In genomic region chr4:107732182-107732581, GRCm38 (mm10) we compare ENCODE assay signal across 30 mouse cellular contexts. TPM values are rescaled to one million over a fixed set of nuclear protein-coding genes. Genes with fewer than 3 reads are reported as not detected.
A peak's percentile ranks its signal among the peaks of the same experiment; 100 is the strongest.
DNase-seq lines count a peak whose midpoint lies in the region; ATAC-seq and TF ChIP-seq lines count a peak whose summit lies in the region.
"Had no signal": no experiment of that assay in that cellular context is flagged by ENCODE, and none has a peak within 500 bp of the region (broad histone marks: within the 10 kb centered on the region; RNA-seq: fewer than 3 reads in every experiment).

No protein-coding gene starts in this region.

- 0 out of 2 replicates have a peak overlapping the region, but pooled peaks have one; percentile 0 for H3K4me2 ChIP-seq in forebrain, embryonic 11.5 days (ENCODE audit: low read depth, low read length, severe bottlenecking)
- H3K4me2 ChIP-seq in forebrain, embryonic 13.5 days = no peak overlapping the region
- no peak overlapping the region for H3K4me2 ChIP-seq in kidney, postnatal 0 days (ENCODE audit: low read length)
- no peak overlapping the region for H3K4me2 ChIP-seq in kidney, embryonic 14.5 days (replicated peaks; ENCODE audit: low read depth, low read length)
- H3K4me2 ChIP-seq in limb, embryonic 11.5 days (ENCODE audit: low read depth, severe bottlenecking) = no peak overlapping the region; the same call in 1 of the 2 replicates
- H3K4me2 ChIP-seq: embryonic facial prominence, embryonic 13.5 days; heart, embryonic 15.5 days; intestine, embryonic 15.5 days; midbrain, embryonic 11.5 days; neural tube, embryonic 13.5 days; stomach, embryonic 15.5 days had no signal

- intact Hi-C loops in left cerebral cortex, postnatal 14 days (cut with DNase I) = no loop called here

- no peak for TF ChIP-seq CTCF in kidney, postnatal 0 days (IDR thresholded peaks at IDR 0.05; ENCODE audit: low read depth)

- H3K36me3 ChIP-seq in forebrain, embryonic 11.5 days (ENCODE audit: control insufficient read depth, insufficient read depth, low read length) = no peaks in the 10 kb centered on the region
- no peaks in the 10 kb centered on the region for H3K36me3 ChIP-seq in forebrain, embryonic 13.5 days (ENCODE audit: poor library complexity, severe bottlenecking)
- H3K36me3 ChIP-seq in kidney, postnatal 0 days (ENCODE audit: insufficient read depth, low read length) = no peaks in the 10 kb centered on the region
- H3K36me3 ChIP-seq in kidney, embryonic 14.5 days (ENCODE audit: control insufficient read depth, insufficient read depth, low read length) = no peaks in the 10 kb centered on the region
- H3K36me3 ChIP-seq in limb, embryonic 11.5 days (ENCODE audit: control insufficient read depth, insufficient read depth, low read length) = no peaks in the 10 kb centered on the region
- H3K36me3 ChIP-seq: embryonic facial prominence, embryonic 13.5 days; heart, embryonic 15.5 days; intestine, embryonic 15.5 days; neural tube, embryonic 13.5 days; stomach, embryonic 15.5 days had no signal

- DNase-seq in forebrain, embryonic 11.5 days (ENCODE audit: low spot score) = no peak
- DNase-seq in kidney, postnatal 0 days (ENCODE audit: low spot score) = no peak
- DNase-seq in embryo, embryonic 11 days = peak; percentile 53
- DNase-seq in limb, embryonic 11.5 days (ENCODE audit: low spot score) = peak; percentile 70
- no peak for DNase-seq in spleen, adult 12 weeks (ENCODE audit: low spot score)
- no peak for DNase-seq in left cerebral cortex, postnatal 14 days (ENCODE audit: low spot score in 2 of 2)
- DNase-seq: adrenal gland, postnatal 14 days; cerebellum, adult 2 months; gastrocnemius, postnatal 36 days; heart, postnatal 4 days; kidney, adult 9 months; kidney, postnatal 36 days; right cerebral cortex, adult 18-20 months; right cerebral cortex, postnatal 4 days; thymus, postnatal 25 days had no signal

- H3K9ac ChIP-seq in forebrain, embryonic 11.5 days (ENCODE audit: low read length) = no peak overlapping the region
- H3K9ac ChIP-seq in forebrain, embryonic 13.5 days = no peak overlapping the region
- H3K9ac ChIP-seq in kidney, postnatal 0 days (ENCODE audit: low read depth, low read length) = no peak overlapping the region
- no peak overlapping the region for H3K9ac ChIP-seq in kidney, embryonic 14.5 days (ENCODE audit: low read depth, low read length)
- H3K9ac ChIP-seq in limb, embryonic 11.5 days (ENCODE audit: low read length) = no peak overlapping the region
- H3K9ac ChIP-seq: embryonic facial prominence, embryonic 13.5 days; heart, embryonic 15.5 days; intestine, embryonic 15.5 days; neural tube, embryonic 13.5 days; stomach, embryonic 15.5 days had no signal

- no peaks in the 10 kb centered on the region for H3K27me3 ChIP-seq in forebrain, embryonic 11.5 days (ENCODE audit: control insufficient read depth, insufficient read depth, low read length)
- 0 out of 2 replicates have a peak, but pooled peaks cover 2% of the 10 kb centered on the region for H3K27me3 ChIP-seq in forebrain, embryonic 13.5 days
- H3K27me3 ChIP-seq in kidney, postnatal 0 days (ENCODE audit: insufficient read depth, low read length) = no peaks in the 10 kb centered on the region
- H3K27me3 ChIP-seq in kidney, embryonic 14.5 days (ENCODE audit: control insufficient read depth, insufficient read depth, low read length) = no peaks in the 10 kb centered on the region
- H3K27me3 ChIP-seq in limb, embryonic 11.5 days (ENCODE audit: control insufficient read depth, insufficient read depth, low read length) = peaks cover 3% of the 10 kb centered on the region; the same call in 1 of the 2 replicates
- H3K27me3 ChIP-seq: intestine, embryonic 15.5 days; stomach, embryonic 15.5 days had no signal

- no peak for ATAC-seq in forebrain, embryonic 11.5 days (replicated peaks; ENCODE audit: low FRiP score)
- ATAC-seq in forebrain, embryonic 13.5 days = no peak
- 0 out of 2 replicates have a peak, but pooled peaks have one; percentile 17 for ATAC-seq in kidney, postnatal 0 days (replicated peaks; ENCODE audit: low FRiP score, low read depth)
- ATAC-seq in kidney, embryonic 14.5 days (ENCODE audit: low FRiP score, low TSS enrichment) = no peak
- peak; percentile 57; the same call in 1 of the 2 replicates for ATAC-seq in limb, embryonic 11.5 days (ENCODE audit: insufficient number of reproducible peaks, low FRiP score, low TSS enrichment, low read depth)
- ATAC-seq: lung, postnatal 0 days had no signal

- 9% methylated on average over 4 of the region's 4 CpGs for WGBS in forebrain, embryonic 11.5 days
- 22% methylated on average over 4 of the region's 4 CpGs for WGBS in forebrain, embryonic 13.5 days
- 26% methylated on average over 4 of the region's 4 CpGs for WGBS in kidney, postnatal 0 days
- 15% methylated on average over 4 of the region's 4 CpGs for WGBS in kidney, embryonic 14.5 days
- 2% methylated on average over 4 of the region's 4 CpGs for WGBS in limb, embryonic 11.5 days

- H3K9me3 ChIP-seq in forebrain, embryonic 11.5 days (ENCODE audit: control insufficient read depth, low read length) = no peaks in the 10 kb centered on the region
- H3K9me3 ChIP-seq in forebrain, embryonic 13.5 days (replicated peaks) = no peaks in the 10 kb centered on the region
- H3K9me3 ChIP-seq in kidney, postnatal 0 days (replicated peaks; ENCODE audit: low read length) = no peaks in the 10 kb centered on the region
- H3K9me3 ChIP-seq in kidney, embryonic 14.5 days (ENCODE audit: control insufficient read depth, low read length) = no peaks in the 10 kb centered on the region
- no peaks in the 10 kb centered on the region for H3K9me3 ChIP-seq in limb, embryonic 11.5 days (ENCODE audit: control insufficient read depth, low read length)
- H3K9me3 ChIP-seq: embryonic facial prominence, embryonic 13.5 days; heart, embryonic 15.5 days; intestine, embryonic 15.5 days; neural tube, embryonic 13.5 days; stomach, embryonic 15.5 days had no signal

- no peak overlapping the region for H3K4me3 ChIP-seq in forebrain, embryonic 11.5 days (ENCODE audit: low read depth, low read length)
- H3K4me3 ChIP-seq in forebrain, embryonic 13.5 days = no peak overlapping the region
- no peak overlapping the region for H3K4me3 ChIP-seq in kidney, postnatal 0 days (replicated peaks; ENCODE audit: low read depth, low read length)
- H3K4me3 ChIP-seq in kidney, embryonic 14.5 days (ENCODE audit: low read length) = no peak overlapping the region
- no peak overlapping the region for H3K4me3 ChIP-seq in limb, embryonic 11.5 days (ENCODE audit: low read depth, low read length)
- H3K4me3 ChIP-seq: embryonic facial prominence, embryonic 13.5 days; erythroblast, embryonic 14.5 days; heart, embryonic 15.5 days; intestine, embryonic 15.5 days; neural tube, embryonic 13.5 days; stomach, embryonic 15.5 days had no signal

- H3K27ac ChIP-seq in forebrain, embryonic 11.5 days (ENCODE audit: low read depth, low read length) = no peak overlapping the region
- no peak overlapping the region for H3K27ac ChIP-seq in forebrain, embryonic 13.5 days
- no peak overlapping the region for H3K27ac ChIP-seq in kidney, postnatal 0 days
- H3K27ac ChIP-seq in kidney, embryonic 14.5 days (ENCODE audit: low read depth, low read length) = no peak overlapping the region
- no peak overlapping the region for H3K27ac ChIP-seq in limb, embryonic 11.5 days (replicated peaks; ENCODE audit: low read depth, low read length)
- H3K27ac ChIP-seq: embryonic facial prominence, embryonic 13.5 days; heart, embryonic 15.5 days; intestine, embryonic 15.5 days; macrophage; neural tube, embryonic 13.5 days; stomach, embryonic 15.5 days had no signal

- H3K4me1 ChIP-seq in forebrain, embryonic 11.5 days (replicated peaks; ENCODE audit: control insufficient read depth, insufficient read depth, low read length) = peaks cover 23% of the 10 kb centered on the region
- H3K4me1 ChIP-seq in forebrain, embryonic 13.5 days = peaks cover 39% of the 10 kb centered on the region
- H3K4me1 ChIP-seq in kidney, postnatal 0 days (replicated peaks; ENCODE audit: insufficient read depth, low read length) = 0 out of 2 replicates have a peak, but pooled peaks cover 4% of the 10 kb centered on the region
- peaks cover 9% of the 10 kb centered on the region for H3K4me1 ChIP-seq in kidney, embryonic 14.5 days (ENCODE audit: control insufficient read depth, insufficient read depth, low read length)
- H3K4me1 ChIP-seq in limb, embryonic 11.5 days (ENCODE audit: control insufficient read depth, insufficient read depth, low read length) = peaks cover 22% of the 10 kb centered on the region
- H3K4me1 ChIP-seq: heart, embryonic 15.5 days; intestine, embryonic 15.5 days; stomach, embryonic 15.5 days had no signal

RNA-seq across cellular contexts. Expression of gene Dmrtb1, which starts 48.2 kb away (rescaled TPM):
- 6.0 and 7.4 TPM in 2 replicates for polyA plus RNA-seq in forebrain, embryonic 11.5 days (2014; fragmentation: Nextera tagmentation; extraction: Ambion mirVana)
- 32.9 and 38.8 TPM in 2 replicates for polyA plus RNA-seq in forebrain, embryonic 13.5 days (2015; fragmentation: Nextera tagmentation; extraction: Ambion mirVana)
- polyA plus RNA-seq in kidney, postnatal 0 days (2015; fragmentation: Nextera tagmentation; extraction: Ambion mirVana) = not detected in 2 replicates
- not detected in 2 replicates for polyA plus RNA-seq in kidney, embryonic 14.5 days (2014; fragmentation: Nextera tagmentation; extraction: Ambion mirVana)
- polyA plus RNA-seq in limb, embryonic 11.5 days (2014; fragmentation: Nextera tagmentation; extraction: Ambion mirVana) = 0.11 and 0.14 TPM in 2 replicates
- 1 to 10 TPM; 3.4 to 4.0 TPM for total RNA-seq in left cerebral cortex, postnatal 14 days (2021)
- total RNA-seq: adrenal gland, postnatal 14 days; gastrocnemius, adult 18-20 months; gastrocnemius, postnatal 36 days; heart, adult 8-10 months; heart, postnatal 4 days; liver, adult 2 months had no signal
- polyA plus RNA-seq: heart, embryonic 15.5 days; intestine, embryonic 15.5 days; liver, adult 2 months; liver, embryonic 16.5 days; macrophage had no signal

Comparison
In these comparisons a context has a peak if more than half of its experiments do, and no peak if none do; other contexts are left out.
1. ATAC-seq: peak in kidney, postnatal 0 days (single experiment) and limb, embryonic 11.5 days (single experiment); none in forebrain, embryonic 11.5 days (single experiment), forebrain, embryonic 13.5 days (single experiment) and kidney, embryonic 14.5 days (single experiment).
2. DNase-seq: peak in embryo, embryonic 11 days (single experiment) and limb, embryonic 11.5 days (single experiment); none in forebrain, embryonic 11.5 days (single experiment), kidney, postnatal 0 days (single experiment), spleen, adult 12 weeks (single experiment) and left cerebral cortex, postnatal 14 days (0 of 2).